Mouse (Mus musculus) liver, adult 2 months (tissue): ENCODE measurements at regions not wholly inside any gene's neighbourhood (a gene's known extent, or its start where the extent isn't known, plus 50 kb on each side); places are given as distances from the start of the nearest gene placed in this dataset.
A peak's percentile ranks its signal among the peaks of the same experiment; 100 is the strongest.

Experiments
- DNase-seq: peaks from one replicate; pipeline ENCODE4 v3.0.0-alpha.2; 2011; ENCODE audit warnings: low read depth, low spot score; ENCODE audit errors: extremely low read depth
- H3K27ac ChIP-seq: fragments of 200-500 bp; replicated peaks from 2 replicates; pipeline ENCODE4 v1.5.1; 2012; ENCODE audit warnings: low read depth, mild to moderate bottlenecking, control low read depth, inconsistent platforms, low read length; ENCODE audit not compliant: insufficient read depth
- H3K27me3 ChIP-seq: fragments of 200-500 bp; 2 replicates; pipeline ENCODE4 v1.6.1; 2012; ENCODE audit warnings: mild to moderate bottlenecking, moderate library complexity, low read length, inconsistent platforms; ENCODE audit not compliant: control insufficient read depth, insufficient read depth
- H3K36me3 ChIP-seq: fragments of 200-500 bp; 2 replicates; pipeline ENCODE4 v1.6.1; 2012; ENCODE audit warnings: low read length, inconsistent platforms; ENCODE audit not compliant: control insufficient read depth, insufficient read depth
- H3K4me1 ChIP-seq: fragments of 200-500 bp; 2 replicates; pipeline ENCODE4 v1.6.1; 2011; ENCODE audit warnings: low read length; ENCODE audit not compliant: control insufficient read depth, insufficient read depth
- H3K4me3 ChIP-seq: fragments of 200-500 bp; 2 replicates; pipeline ENCODE4 v1.5.1; 2011; ENCODE audit warnings: low read depth, mild to moderate bottlenecking, control low read depth, low read length, moderate library complexity; ENCODE audit not compliant: insufficient read depth
- H3K79me2 ChIP-seq: fragments of 200-500 bp; 2 replicates; pipeline ENCODE4 v1.6.1; 2012; ENCODE audit warnings: inconsistent platforms, mild to moderate bottlenecking, low read length, moderate library complexity; ENCODE audit not compliant: control insufficient read depth, insufficient read depth
- H3K9ac ChIP-seq: fragments of 200-500 bp; 2 replicates; pipeline ENCODE4 v1.6.1; 2012; ENCODE audit warnings: low read depth, mild to moderate bottlenecking, control low read depth, inconsistent platforms, low read length
- CTCF ChIP-seq: fragments of 200-500 bp; IDR thresholded peaks from 2 replicates; pipeline ENCODE4 v1.5.1; 2011; ENCODE audit warnings: low read depth, low read length, control low read depth
- POLR2A ChIP-seq: fragments of 200-500 bp; IDR thresholded peaks from 2 replicates; pipeline ENCODE4 v1.6.1; 2011; ENCODE audit warnings: low read length, control low read depth; ENCODE audit not compliant: insufficient read depth; ENCODE audit errors: extremely low read depth
- WGBS: fragments of 180-500 bp; shearing (Covaris S2); methylation state at CpG from one replicate; pipeline ENCODE4 v1.1.7; 2018; 5-methylcytosine and 5-hydroxymethylcytosine counted together

DNA sequence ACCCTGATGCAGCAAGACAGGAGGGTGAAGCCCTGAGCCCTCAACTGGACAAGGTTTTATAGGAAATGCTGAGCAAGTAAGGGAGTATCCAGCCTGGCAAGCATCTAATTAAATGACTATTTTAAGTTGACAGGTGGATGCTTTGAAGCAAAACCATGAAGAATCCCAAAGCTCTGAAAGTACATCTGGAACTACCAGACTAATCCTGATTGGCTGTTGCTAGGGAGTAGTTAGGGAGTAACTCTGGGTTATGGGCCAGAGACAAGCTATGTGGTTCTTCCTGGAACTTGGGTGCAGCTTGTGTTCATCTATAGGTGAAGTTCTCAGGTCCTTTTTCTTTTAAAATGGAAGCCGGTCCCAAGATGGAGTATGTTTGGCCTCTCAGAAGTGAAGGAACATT is 248.3 kb upstream of the Ccnh start:
- Histone ChIP-seq H3K27ac (no peak overlapping the region), H3K36me3 (no peaks in the 10 kb centered on the region), H3K4me3 (no peak overlapping the region), H3K4me1 (no peaks in the 10 kb centered on the region), H3K79me2 (no peaks in the 10 kb centered on the region), H3K27me3 (no peaks in the 10 kb centered on the region), H3K9ac (no peak overlapping the region)
- TF ChIP-seq POLR2A (no peak), CTCF (no peak)
- WGBS = 91% methylated on average over 1 of the region's 1 CpGs
- DNase-seq = no peak

GRCm38 (mm10) chr13:84950873-84951272 is 238.3 kb upstream of the Ccnh start:
- Histone ChIP-seq H3K4me3 (no peak overlapping the region), H3K27ac (no peak overlapping the region), H3K4me1 (no peaks in the 10 kb centered on the region), H3K27me3 (no peaks in the 10 kb centered on the region), H3K9ac (no peak overlapping the region), H3K79me2 (no peaks in the 10 kb centered on the region), H3K36me3 (no peaks in the 10 kb centered on the region)
- TF ChIP-seq POLR2A (no peak), CTCF (no peak)
- 45% methylated on average over 1 of the region's 1 CpGs for WGBS
- peak; percentile 2 for DNase-seq

GRCm38 (mm10) chr13:84953161-84953560 is 236.0 kb upstream of the Ccnh start:
- H3K27ac ChIP-seq = no peak overlapping the region
- H3K9ac ChIP-seq = no peak overlapping the region
- H3K27me3 ChIP-seq = no peaks in the 10 kb centered on the region
- 66% methylated on average over 2 of the region's 2 CpGs for WGBS
- no peak for DNase-seq
- H3K79me2 ChIP-seq = no peaks in the 10 kb centered on the region
- no peak for TF ChIP-seq POLR2A
- TF ChIP-seq CTCF = no peak
- H3K4me3 ChIP-seq = no peak overlapping the region
- no peaks in the 10 kb centered on the region for H3K36me3 ChIP-seq
- H3K4me1 ChIP-seq = no peaks in the 10 kb centered on the region

GRCm38 (mm10) chr13:84953760-84954159 is 235.4 kb upstream of the Ccnh start:
- Histone ChIP-seq H3K27ac (no peak overlapping the region), H3K79me2 (no peaks in the 10 kb centered on the region), H3K36me3 (no peaks in the 10 kb centered on the region), H3K4me3 (no peak overlapping the region), H3K4me1 (no peaks in the 10 kb centered on the region), H3K27me3 (no peaks in the 10 kb centered on the region), H3K9ac (no peak overlapping the region)
- 33% methylated on average over 1 of the region's 1 CpGs for WGBS
- TF ChIP-seq POLR2A (no peak), CTCF (no peak)
- DNase-seq = no peak

- 56% methylated on average over 7 of the region's 7 CpGs for WGBS
- no peak for DNase-seq
- Histone ChIP-seq H3K9ac (no peak overlapping the region), H3K27ac (no peak overlapping the region), H3K4me3 (no peak overlapping the region), H3K79me2 (no peaks in the 10 kb centered on the region), H3K4me1 (no peaks in the 10 kb centered on the region), H3K27me3 (no peaks in the 10 kb centered on the region), H3K36me3 (no peaks in the 10 kb centered on the region)
- TF ChIP-seq POLR2A = no peak
- no peak for TF ChIP-seq CTCF
Measured at GRCm38 (mm10) chr13:84968943-84969342, 220.3 kb upstream of the Ccnh start.
